Mouse (Mus musculus): ENCODE measurements around the gene Tmem131. TPM values are rescaled to one million over a fixed set of nuclear protein-coding genes. Genes with fewer than 3 reads are reported as not detected.

The Tmem131 gene
- 81.4 TPM for polyA plus RNA-seq (2014; fragmentation: Illumina TruSeq; extraction: RNeasy Lipid Tissue Mini Kit (QIAGEN cat#74804))

GRCm38 (mm10) chr1:36943653-36944052 lies at the start of gene Tmem131:
Tmem131 (minus strand) TSS chr1:36943666.

GRCm38 (mm10) chr1:36761568-36761967 lies 181.9 kb downstream of the Tmem131 start, which contains the start of gene Zap70:
Zap70 (plus strand) TSS chr1:36761798.

Other genes starting within 250 kb of the Tmem131 start
- not detected for gene 4933424G06Rik, start 233.5 kb downstream of the Tmem131 start, polyA plus RNA-seq (2014; fragmentation: Illumina TruSeq; extraction: RNeasy Lipid Tissue Mini Kit (QIAGEN cat#74804))
- gene Actr1b, start 229.2 kb downstream of the Tmem131 start, polyA plus RNA-seq (2014; fragmentation: Illumina TruSeq; extraction: RNeasy Lipid Tissue Mini Kit (QIAGEN cat#74804)), result 9.0 TPM
- not detected for gene Zap70, start 181.9 kb downstream of the Tmem131 start, polyA plus RNA-seq (2014; fragmentation: Illumina TruSeq; extraction: RNeasy Lipid Tissue Mini Kit (QIAGEN cat#74804))
- 2.2 TPM for gene Vwa3b, start 82.9 kb upstream of the Tmem131 start, polyA plus RNA-seq (2014; fragmentation: Illumina TruSeq; extraction: RNeasy Lipid Tissue Mini Kit (QIAGEN cat#74804))